Mouse (Mus musculus) MN1 (cell line): ENCODE results near the gene Dgcr8.
"Not testable (repeated sequence)": the region's sequence is repeated elsewhere in the genome, so short reads cannot be mapped to it uniquely, and the experiment has no call there.

Experiments
- DNase-seq: peaks from one replicate; pipeline ENCODE4 v3.0.0-alpha.2; 2016; ENCODE audit warnings: low spot score

Gene Dgcr8

GRCm38 (mm10) chr16:18289067-18289588 lies at the start of gene Dgcr8:
Gene Dgcr8 (minus strand): TSS chr16:18289246.
- DNase-seq = peak; percentile 97

GRCm38 (mm10) chr16:18337261-18337660 lies 48.2 kb upstream of the Dgcr8 start:
- DNase-seq = no peak

- no peak for DNase-seq
Measured at GRCm38 (mm10) chr16:18335981-18336380, 46.9 kb upstream of the Dgcr8 start.

GRCm38 (mm10) chr16:18333976-18334375 lies 44.9 kb upstream of the Dgcr8 start:
- peak; percentile 70 for DNase-seq

GRCm38 (mm10) chr16:18328524-18328923 lies 39.5 kb upstream of the Dgcr8 start:
- no peak for DNase-seq

GRCm38 (mm10) chr16:18327936-18328335 lies 38.9 kb upstream of the Dgcr8 start:
- no peak for DNase-seq

- no peak for DNase-seq
Measured at GRCm38 (mm10) chr16:18325741-18326140, 36.7 kb upstream of the Dgcr8 start.

- DNase-seq = no peak
Measured at GRCm38 (mm10) chr16:18324031-18324430, 35.0 kb upstream of the Dgcr8 start.

- no peak for DNase-seq
Measured at GRCm38 (mm10) chr16:18323460-18323859, 34.4 kb upstream of the Dgcr8 start.

- no peak for DNase-seq
Measured at GRCm38 (mm10) chr16:18321443-18321842, 32.4 kb upstream of the Dgcr8 start.

- no peak for DNase-seq
Measured at GRCm38 (mm10) chr16:18318992-18319391, 29.9 kb upstream of the Dgcr8 start.

GRCm38 (mm10) chr16:18308159-18308558 lies 19.1 kb upstream of the Dgcr8 start:
- DNase-seq = no peak

- not testable (repeated sequence) for DNase-seq
Measured at GRCm38 (mm10) chr16:18289614-18290013, 568 bp upstream of the Dgcr8 start.

- DNase-seq = peak; percentile 77
Measured at GRCm38 (mm10) chr16:18288581-18289061, 425 bp downstream of the Dgcr8 start.

GRCm38 (mm10) chr16:18288166-18288565 lies 880 bp downstream of the Dgcr8 start:
- peak; percentile 50 for DNase-seq

- DNase-seq = no peak
Measured at GRCm38 (mm10) chr16:18275166-18275565, 13.9 kb downstream of the Dgcr8 start.

GRCm38 (mm10) chr16:18268182-18268581 lies 20.9 kb downstream of the Dgcr8 start:
- peak; percentile 45 for DNase-seq

- DNase-seq = no peak
Measured at GRCm38 (mm10) chr16:18265024-18265423, 24.0 kb downstream of the Dgcr8 start.

- DNase-seq = no peak
Measured at GRCm38 (mm10) chr16:18258221-18258620, 30.8 kb downstream of the Dgcr8 start, which contains the start of gene Gm49776. Gene Gm49776 (minus strand): TSS chr16:18258321.

GRCm38 (mm10) chr16:18253866-18254265 lies 35.2 kb downstream of the Dgcr8 start:
- no peak for DNase-seq

GRCm38 (mm10) chr16:18252736-18253135 lies 36.3 kb downstream of the Dgcr8 start:
- DNase-seq = no peak

- no peak for DNase-seq
Measured at GRCm38 (mm10) chr16:18250828-18251790, 37.9 kb downstream of the Dgcr8 start.

GRCm38 (mm10) chr16:18250231-18250630 lies 38.8 kb downstream of the Dgcr8 start:
- no peak for DNase-seq
